Mouse (Mus musculus) adrenal gland, adult (tissue): Measurements from ENCODE around the gene Nrm.

Experiments used
- DNase-seq, 2 experiments: peaks; one replicate each; pipeline ENCODE4 v3.0.0; 2022 to 2023; ENCODE audit warnings: low spot score in 1 of 2; ENCODE audit not compliant: inconsistent age in 2 of 2

The Nrm gene

DNA sequence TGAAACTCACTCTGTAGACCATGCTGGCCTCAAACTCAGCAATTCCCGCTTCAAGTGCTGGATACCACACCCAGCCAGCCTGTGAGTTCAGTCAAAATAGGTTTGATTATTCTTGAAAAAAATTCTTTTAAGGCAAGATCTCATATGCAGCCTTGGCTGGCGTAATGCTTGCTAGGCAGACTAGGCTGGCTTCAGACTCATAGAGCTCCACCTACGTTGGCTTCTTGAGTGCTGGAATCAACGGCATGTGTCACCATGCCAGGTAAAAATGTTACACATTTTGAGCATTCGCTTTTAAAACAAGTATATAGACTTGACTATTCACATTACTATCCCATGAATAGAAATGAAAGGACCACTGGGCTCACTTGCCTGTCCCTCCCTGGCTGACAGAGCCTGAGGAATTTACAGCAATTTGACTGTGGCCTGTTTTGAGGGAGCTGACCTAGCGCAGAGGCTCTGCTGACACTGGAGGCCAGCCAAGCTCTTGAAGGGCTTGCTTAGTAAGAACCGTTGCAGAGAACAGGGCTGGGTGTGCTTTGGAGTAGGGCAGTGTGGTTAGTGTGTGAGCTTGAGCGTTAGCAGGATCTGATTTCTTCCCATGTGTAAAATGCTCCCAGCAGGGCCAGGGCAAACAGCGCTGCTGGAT lies 42.3 kb downstream of the Nrm start:
- DNase-seq = no peak

GRCm38 (mm10) chr17:35903992-35904355 lies 42.9 kb downstream of the Nrm start:
- DNase-seq = no peak

DNA sequence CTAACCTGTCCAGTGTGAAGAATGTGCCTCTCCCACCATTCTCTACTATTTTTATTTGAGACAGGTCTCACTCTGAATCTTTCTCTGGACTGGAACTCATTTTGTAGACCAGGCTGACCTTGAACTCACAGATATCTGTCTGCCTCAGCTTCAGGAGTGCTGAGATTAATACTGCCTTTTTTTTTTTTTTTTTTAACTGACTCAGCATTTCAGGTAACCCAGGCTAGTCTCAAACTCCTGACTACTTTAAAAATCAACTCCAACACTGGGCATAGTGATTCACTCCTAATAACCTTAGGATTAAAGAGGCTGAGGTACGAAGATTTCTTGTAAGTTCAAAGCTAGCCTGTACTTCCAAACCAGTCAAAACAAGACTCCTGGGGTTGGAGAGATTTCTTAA lies 44.5 kb downstream of the Nrm start:
- no peak for DNase-seq

DNA sequence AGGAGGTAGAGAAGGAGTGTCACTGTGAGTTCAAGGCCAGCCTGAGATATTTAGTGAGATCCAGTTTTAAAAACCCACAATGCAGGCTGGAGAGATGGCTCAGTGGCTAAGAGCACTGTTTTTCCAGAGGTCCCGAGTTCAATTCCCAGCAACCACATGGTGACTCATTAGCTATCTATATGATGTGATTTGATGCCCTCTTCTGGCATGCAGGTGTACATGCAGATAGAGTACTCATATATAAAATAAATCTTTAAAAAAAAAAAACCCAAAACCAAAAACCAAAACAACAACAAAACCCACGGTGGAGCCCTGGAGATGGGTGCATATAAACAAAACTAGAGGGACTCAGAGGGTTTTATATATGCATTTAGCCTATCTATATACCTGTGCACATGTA lies 46.5 kb downstream of the Nrm start:
- no peak for DNase-seq

DNA sequence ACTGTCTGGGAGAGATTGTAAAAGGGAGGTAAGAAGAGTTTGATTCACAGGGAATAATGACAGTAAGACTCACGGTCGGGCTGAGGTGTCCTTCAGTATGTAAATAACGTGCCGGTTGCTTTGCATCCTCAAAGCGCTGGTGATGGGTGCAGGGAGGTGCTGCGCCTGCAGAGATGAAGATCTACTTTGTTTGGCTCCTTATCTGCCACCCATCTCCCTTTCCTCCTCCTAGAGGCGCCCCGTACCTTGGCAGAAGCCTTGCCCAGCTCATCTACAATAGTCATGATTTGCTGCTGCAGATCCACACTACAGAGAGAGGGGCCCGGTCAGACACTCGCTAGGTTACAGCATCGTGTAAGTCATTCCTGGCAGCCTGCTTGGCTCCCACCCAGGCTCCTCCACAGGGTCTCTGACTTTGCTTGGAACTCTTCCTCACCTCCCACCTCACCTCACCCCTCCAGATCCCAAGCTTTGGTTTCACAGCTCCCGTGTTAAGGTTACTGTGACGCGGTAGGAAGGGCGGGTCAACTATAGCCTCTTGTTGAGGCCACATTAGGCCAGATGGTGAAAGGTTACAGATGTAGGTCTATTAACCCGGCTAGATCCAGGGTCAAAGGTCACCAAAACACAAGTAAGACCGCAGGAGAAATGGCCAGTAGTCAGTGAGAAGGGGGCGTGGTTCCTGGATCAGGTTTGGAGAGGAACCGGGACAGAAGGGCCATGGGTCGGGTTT lies 48.2 kb downstream of the Nrm start:
- no peak for DNase-seq

DNA sequence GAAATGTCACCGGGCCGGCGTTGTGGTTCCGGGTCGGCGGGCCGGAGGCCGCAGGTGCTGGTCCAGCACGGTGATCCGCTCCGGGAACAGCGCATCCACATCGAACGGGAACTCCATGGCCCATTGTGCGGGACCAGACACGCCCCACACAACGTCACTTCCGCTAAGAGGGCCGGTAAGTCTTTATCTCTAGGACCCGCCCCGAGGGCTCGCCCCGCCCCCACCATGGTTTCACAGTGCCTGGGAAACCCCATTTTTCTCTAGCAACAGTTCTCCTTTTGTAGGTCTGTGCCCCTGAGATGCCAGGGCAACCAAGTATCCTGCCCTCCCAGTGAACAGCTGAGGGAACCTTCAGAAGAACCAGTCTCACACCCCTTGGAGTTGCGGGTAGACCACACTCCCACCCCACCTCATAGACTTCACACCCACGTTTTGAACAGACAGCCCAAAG lies 48.8 kb downstream of the Nrm start, which contains the start of gene Atat1:
TSS of gene Atat1 (minus strand) at position 157 of the 451 bp plus-strand sequence.
- DNase-seq = peak; percentile 96 to 99

GRCm38 (mm10) chr17:35914975-35915374 lies 53.9 kb downstream of the Nrm start:
- DNase-seq = no peak
